Mouse (Mus musculus) ES-E14 (cell line): ENCODE data around the gene Tchh.

Experiments
- CHD2 ChIP-seq: IDR thresholded peaks from 2 replicates; pipeline ENCODE4 v1.6.1; 2014; ENCODE audit warnings: mild to moderate bottlenecking, low read depth, low read length, inconsistent platforms
- HCFC1 ChIP-seq: IDR thresholded peaks from 2 replicates; pipeline ENCODE4 v1.6.1; 2012; ENCODE audit warnings: low read length, inconsistent platforms, borderline replicate concordance; ENCODE audit not compliant: insufficient read depth
- ZC3H11A ChIP-seq: IDR thresholded peaks from 2 replicates; pipeline ENCODE4 v1.6.1; 2012; ENCODE audit warnings: low read depth, mild to moderate bottlenecking, inconsistent platforms, low read length, borderline replicate concordance

DNA sequence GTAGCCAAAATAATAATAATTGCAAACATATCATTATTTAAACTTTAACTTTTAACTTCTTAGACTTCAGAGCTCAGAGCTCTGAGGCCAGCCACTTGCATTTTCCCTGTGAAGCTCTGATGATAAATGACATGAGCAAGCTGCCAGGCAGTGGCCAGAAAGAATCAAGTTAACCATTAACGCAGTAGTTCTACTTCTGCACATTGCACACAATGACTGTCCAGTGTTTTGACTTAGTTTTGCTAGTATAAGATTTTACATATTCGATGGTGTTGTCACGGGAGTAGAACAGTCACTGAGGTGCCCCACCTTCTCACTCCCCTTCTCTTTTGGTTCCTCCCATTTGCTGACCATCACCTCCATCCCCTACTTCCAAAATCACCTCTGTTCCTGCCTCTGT, 55.0 kb downstream of the Tchh start:
- TF ChIP-seq CHD2, result no peak
- no peak for TF ChIP-seq HCFC1
- no peak for TF ChIP-seq ZC3H11A
